Mouse (Mus musculus): ENCODE measurements around the gene Sema6d. TPM values are rescaled to one million over a fixed set of nuclear protein-coding genes. Genes with fewer than 3 reads are reported as not detected.

Sema6d gene
- total and polyA plus RNA-seq, 2 experiments from 2014 or later, result 31.2 to 90.0 TPM

DNA sequence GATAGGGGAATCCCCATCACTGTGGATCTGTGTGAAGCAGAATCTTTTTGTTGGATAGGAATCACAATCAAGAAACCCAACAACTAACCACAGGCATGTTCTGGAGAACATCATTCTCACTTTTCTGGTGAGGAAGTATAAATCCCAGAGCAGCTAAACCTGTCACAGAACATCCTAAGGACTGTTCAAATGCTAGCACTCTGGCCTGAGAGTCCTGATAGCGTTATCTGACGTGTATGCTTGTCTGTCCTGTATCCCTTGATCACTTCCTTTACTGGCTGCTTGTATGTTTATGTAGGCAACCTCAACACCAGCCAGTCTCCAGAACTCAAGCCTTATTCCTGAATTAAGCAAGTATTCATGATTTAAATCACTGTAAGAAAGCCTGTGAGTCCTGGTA is 281.6 kb downstream of the Sema6d start:
- no peak for DNase-seq (ENCODE audit: low spot score)
- no peaks in the 10 kb centered on the region; the same call in 1 of the 2 replicates for H3K4me1 ChIP-seq (ENCODE audit: insufficient read depth, low read length)
- 82% methylated on average over 2 of the region's 2 CpGs for WGBS
- TF ChIP-seq CTCF (IDR thresholded peaks at IDR 0.05; ENCODE audit: low read depth), result no peak
- no peak overlapping the region for H3K9ac ChIP-seq (replicated peaks; ENCODE audit: low read length)
- no peaks in the 10 kb centered on the region for H3K9me3 ChIP-seq (ENCODE audit: low read length)
- no peaks in the 10 kb centered on the region for H3K27me3 ChIP-seq (ENCODE audit: insufficient read depth, low read length)
- no peaks in the 10 kb centered on the region for H3K36me3 ChIP-seq (ENCODE audit: insufficient read depth, low read length)
- H3K4me3 ChIP-seq (ENCODE audit: low read length), result no peak overlapping the region
- no peak overlapping the region for H3K4me2 ChIP-seq (ENCODE audit: low read depth, low read length)
- no peak overlapping the region for H3K27ac ChIP-seq
- ATAC-seq, result no peak

- Histone ChIP-seq H3K4me1 (ENCODE audit: insufficient read depth, low read length) (no peaks in the 10 kb centered on the region), H3K36me3 (ENCODE audit: insufficient read depth, low read length) (no peaks in the 10 kb centered on the region), H3K9ac (replicated peaks; ENCODE audit: low read length) (no peak overlapping the region), H3K9me3 (ENCODE audit: low read length) (no peaks in the 10 kb centered on the region), H3K4me3 (ENCODE audit: low read length) (no peak overlapping the region), H3K4me2 (ENCODE audit: low read depth, low read length) (no peak overlapping the region), H3K27me3 (ENCODE audit: insufficient read depth, low read length) (no peaks in the 10 kb centered on the region), H3K27ac (no peak overlapping the region)
- WGBS, result 89% methylated on average over 1 of the region's 1 CpGs
- DNase-seq (ENCODE audit: low spot score) (no peak), ATAC-seq (no peak)
- TF ChIP-seq CTCF (IDR thresholded peaks at IDR 0.05; ENCODE audit: low read depth), result no peak
Observed at GRCm38 (mm10) chr2:124385053-124385452, 295.3 kb downstream of the Sema6d start.

GRCm38 (mm10) chr2:124385722-124386121 is 296.0 kb downstream of the Sema6d start:
- no peak for ATAC-seq
- no peak for TF ChIP-seq CTCF (IDR thresholded peaks at IDR 0.05; ENCODE audit: low read depth)

DNA sequence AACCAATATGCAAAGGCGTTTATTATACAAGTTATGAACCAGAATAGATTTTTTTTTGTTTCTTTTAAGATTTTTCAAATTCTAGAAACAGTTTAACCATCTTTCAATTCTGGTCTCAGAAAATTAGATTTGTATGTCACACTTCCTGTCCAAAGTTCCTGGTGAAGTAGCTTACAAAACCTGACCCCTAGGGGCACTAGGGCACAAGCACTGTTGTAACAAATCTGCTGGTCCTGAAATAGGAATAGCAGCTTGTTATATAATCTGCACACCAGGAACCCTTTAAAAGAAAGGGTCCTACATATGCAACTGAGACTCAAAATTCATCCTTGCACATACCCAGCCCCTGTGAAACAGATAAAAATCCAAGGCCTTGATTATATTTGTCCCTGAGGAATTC is 298.5 kb downstream of the Sema6d start:
- no peak for TF ChIP-seq CTCF (IDR thresholded peaks at IDR 0.05; ENCODE audit: low read depth)
- no peaks in the 10 kb centered on the region for H3K36me3 ChIP-seq (ENCODE audit: insufficient read depth, low read length)
- no peaks in the 10 kb centered on the region for H3K27me3 ChIP-seq (ENCODE audit: insufficient read depth, low read length)
- H3K9ac ChIP-seq (replicated peaks; ENCODE audit: low read length), result no peak overlapping the region
- H3K27ac ChIP-seq, result no peak overlapping the region
- DNase-seq (ENCODE audit: low spot score) (no peak), ATAC-seq (no peak)
- no peaks in the 10 kb centered on the region for H3K4me1 ChIP-seq (ENCODE audit: insufficient read depth, low read length)
- no peak overlapping the region for H3K4me2 ChIP-seq (ENCODE audit: low read depth, low read length)
- H3K4me3 ChIP-seq (ENCODE audit: low read length), result no peak overlapping the region
- H3K9me3 ChIP-seq (ENCODE audit: low read length), result no peaks in the 10 kb centered on the region
- whole genome bisulfite sequencing, result 91% methylated on average over 1 of the region's 1 CpGs

More at GRCm38 (mm10) chr2:124385722-124386121, 296.0 kb downstream of the Sema6d start:
- Histone ChIP-seq H3K27me3 (ENCODE audit: insufficient read depth, low read length) (no peaks in the 10 kb centered on the region), H3K36me3 (ENCODE audit: insufficient read depth, low read length) (no peaks in the 10 kb centered on the region), H3K4me3 (ENCODE audit: low read length) (no peak overlapping the region), H3K4me2 (ENCODE audit: low read depth, low read length) (no peak overlapping the region), H3K4me1 (ENCODE audit: insufficient read depth, low read length) (no peaks in the 10 kb centered on the region), H3K9ac (replicated peaks; ENCODE audit: low read length) (no peak overlapping the region), H3K9me3 (ENCODE audit: low read length) (no peaks in the 10 kb centered on the region), H3K27ac (no peak overlapping the region)
- no peak for DNase-seq (ENCODE audit: low spot score)
- WGBS, result 77% methylated on average over 1 of the region's 1 CpGs

DNA sequence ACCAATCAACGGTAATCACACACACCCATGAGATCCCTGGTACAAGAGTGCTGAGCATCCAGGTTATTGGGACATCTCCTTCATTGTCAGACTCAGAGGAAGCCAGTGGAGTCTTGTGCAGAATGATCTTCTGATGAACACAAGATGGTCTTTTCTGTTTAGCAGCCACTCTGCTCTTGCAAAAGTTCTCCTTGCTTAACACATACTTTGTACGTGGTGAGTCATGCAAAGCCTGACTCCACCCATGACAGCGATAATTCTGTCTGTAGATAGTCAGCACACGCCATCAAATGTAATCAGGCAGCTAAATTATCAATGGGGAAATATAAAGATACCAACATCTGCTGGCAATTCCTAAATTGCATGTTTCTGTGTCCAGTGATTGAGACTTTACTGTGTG is 307.0 kb downstream of the Sema6d start:
- no peaks in the 10 kb centered on the region for H3K4me1 ChIP-seq (ENCODE audit: insufficient read depth, low read length)
- no peaks in the 10 kb centered on the region for H3K36me3 ChIP-seq (ENCODE audit: insufficient read depth, low read length)
- no peak overlapping the region for H3K4me2 ChIP-seq (ENCODE audit: low read depth, low read length)
- no peak for ATAC-seq
- no peak overlapping the region for H3K27ac ChIP-seq
- no peaks in the 10 kb centered on the region for H3K9me3 ChIP-seq (ENCODE audit: low read length)
- TF ChIP-seq CTCF (IDR thresholded peaks at IDR 0.05; ENCODE audit: low read depth), result no peak
- no peak overlapping the region for H3K4me3 ChIP-seq (ENCODE audit: low read length)
- H3K9ac ChIP-seq (replicated peaks; ENCODE audit: low read length), result no peak overlapping the region
- 93% methylated on average over 4 of the region's 4 CpGs for WGBS
- no peaks in the 10 kb centered on the region for H3K27me3 ChIP-seq (ENCODE audit: insufficient read depth, low read length)
- DNase-seq (ENCODE audit: low spot score), result no peak

DNA sequence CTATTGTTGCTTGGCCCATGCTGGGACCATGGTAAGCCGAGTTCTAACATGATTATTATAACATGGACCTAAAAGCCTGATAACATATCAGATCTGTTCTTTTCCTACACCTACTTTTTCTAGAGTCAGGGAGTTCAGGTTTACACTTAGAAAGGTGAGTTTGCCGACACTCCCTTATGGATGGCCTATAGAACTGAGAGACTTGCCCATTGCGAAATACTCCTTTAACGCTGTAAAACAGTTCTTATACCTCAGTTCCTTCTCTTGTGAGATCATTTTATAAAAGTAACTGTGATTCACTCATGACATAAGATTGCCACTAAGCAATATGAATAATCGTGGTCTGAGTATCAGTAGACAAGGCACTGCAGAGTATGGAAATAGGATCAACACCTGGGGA is 307.5 kb downstream of the Sema6d start:
- WGBS, result 94% methylated on average over 5 of the region's 5 CpGs

DNA sequence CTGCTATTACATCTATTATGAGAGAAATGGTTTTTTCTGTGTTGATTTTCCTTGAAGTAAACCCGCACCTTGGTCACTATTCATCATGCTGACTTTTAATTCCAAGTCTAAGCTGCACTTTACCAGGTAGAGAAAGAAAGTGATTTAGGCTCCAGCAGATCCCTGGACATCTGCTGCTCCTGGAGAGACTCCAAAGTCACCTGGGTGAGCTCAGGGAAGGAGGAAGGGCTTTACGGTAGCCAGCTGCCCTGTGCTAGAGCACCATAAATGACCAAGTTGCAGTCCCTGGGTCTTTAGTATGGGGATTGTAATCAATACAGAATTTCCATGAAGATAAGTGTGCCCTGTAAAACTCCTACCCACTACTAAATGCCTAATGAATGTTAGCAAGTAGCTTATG is 309.8 kb downstream of the Sema6d start:
- 86% methylated on average over 2 of the region's 2 CpGs for whole genome bisulfite sequencing

More for the DNA sequence above, 307.5 kb downstream of the Sema6d start:
- Histone ChIP-seq H3K9ac (replicated peaks; ENCODE audit: low read length) (no peak overlapping the region), H3K27me3 (ENCODE audit: insufficient read depth, low read length) (no peaks in the 10 kb centered on the region), H3K27ac (no peak overlapping the region), H3K9me3 (ENCODE audit: low read length) (no peaks in the 10 kb centered on the region), H3K4me3 (ENCODE audit: low read length) (no peak overlapping the region), H3K4me1 (ENCODE audit: insufficient read depth, low read length) (no peaks in the 10 kb centered on the region), H3K36me3 (ENCODE audit: insufficient read depth, low read length) (no peaks in the 10 kb centered on the region), H3K4me2 (ENCODE audit: low read depth, low read length) (no peak overlapping the region)
- no peak for ATAC-seq
- TF ChIP-seq CTCF (IDR thresholded peaks at IDR 0.05; ENCODE audit: low read depth), result no peak
- no peak for DNase-seq (ENCODE audit: low spot score)

More for the DNA sequence above, 309.8 kb downstream of the Sema6d start:
- ATAC-seq, result no peak
- no peak overlapping the region for H3K27ac ChIP-seq
- H3K4me1 ChIP-seq (ENCODE audit: insufficient read depth, low read length), result peaks cover 4% of the 10 kb centered on the region
- H3K4me2 ChIP-seq (ENCODE audit: low read depth, low read length), result no peak overlapping the region
- no peaks in the 10 kb centered on the region for H3K36me3 ChIP-seq (ENCODE audit: insufficient read depth, low read length)
- H3K27me3 ChIP-seq (ENCODE audit: insufficient read depth, low read length), result no peaks in the 10 kb centered on the region
- no peak overlapping the region for H3K9ac ChIP-seq (replicated peaks; ENCODE audit: low read length)
- H3K4me3 ChIP-seq (ENCODE audit: low read length), result no peak overlapping the region
- no peak for DNase-seq (ENCODE audit: low spot score)
- H3K9me3 ChIP-seq (ENCODE audit: low read length), result no peaks in the 10 kb centered on the region
- TF ChIP-seq CTCF (IDR thresholded peaks at IDR 0.05; ENCODE audit: low read depth), result no peak

Measured in hindbrain, postnatal 0 days (tissue).